Mouse (Mus musculus) c-Kit-positive CD71-positive TER-119-negative erythroid progenitor cells, embryonic 14.5 days (primary cell): ENCODE results near the gene Stx1b.

Experiments used
- DNase-seq: peaks from one replicate; pipeline ENCODE4 v3.0.0-alpha.2; 2013; ENCODE audit warnings: low read depth

The Stx1b gene

GRCm38 (mm10) chr7:127817053-127817452, 7.3 kb downstream of the Stx1b start:
- DNase-seq = no peak

- no peak for DNase-seq
Measured at GRCm38 (mm10) chr7:127815954-127816821, 8.2 kb downstream of the Stx1b start.

- DNase-seq = no peak
Measured at GRCm38 (mm10) chr7:127815116-127815665, 9.2 kb downstream of the Stx1b start.

GRCm38 (mm10) chr7:127814241-127814921, 10.0 kb downstream of the Stx1b start:
- DNase-seq = no peak

GRCm38 (mm10) chr7:127813821-127814220, 10.5 kb downstream of the Stx1b start:
- no peak for DNase-seq

- DNase-seq = no peak
Measured at GRCm38 (mm10) chr7:127812292-127812691, 12.1 kb downstream of the Stx1b start.

GRCm38 (mm10) chr7:127811240-127811639, 13.1 kb downstream of the Stx1b start:
- no peak for DNase-seq

GRCm38 (mm10) chr7:127810650-127811049, 13.7 kb downstream of the Stx1b start:
- DNase-seq = no peak

- no peak for DNase-seq
Measured at GRCm38 (mm10) chr7:127809846-127810245, 14.5 kb downstream of the Stx1b start.

- no peak for DNase-seq
Measured at GRCm38 (mm10) chr7:127808821-127809220, 15.5 kb downstream of the Stx1b start.

GRCm38 (mm10) chr7:127802313-127802712, 22.0 kb downstream of the Stx1b start:
- no peak for DNase-seq

GRCm38 (mm10) chr7:127801010-127801621, 23.2 kb downstream of the Stx1b start:
- no peak for DNase-seq

- peak; percentile 68 for DNase-seq
Measured at GRCm38 (mm10) chr7:127800435-127801009, 23.8 kb downstream of the Stx1b start, which contains the start of gene Hsd3b7. Hsd3b7 (plus strand) TSS chr7:127800604.

GRCm38 (mm10) chr7:127799738-127800137, 24.6 kb downstream of the Stx1b start:
- no peak for DNase-seq

GRCm38 (mm10) chr7:127799211-127799610, 25.1 kb downstream of the Stx1b start:
- no peak for DNase-seq

- DNase-seq = no peak
Measured at GRCm38 (mm10) chr7:127798591-127798990, 25.8 kb downstream of the Stx1b start.

GRCm38 (mm10) chr7:127797076-127797845, 27.1 kb downstream of the Stx1b start:
- no peak for DNase-seq

- DNase-seq = no peak
Measured at GRCm38 (mm10) chr7:127785308-127785707, 39.0 kb downstream of the Stx1b start, which contains the start of gene Gm49388. Gm49388 (plus strand) TSS chr7:127785608.

- no peak for DNase-seq
Measured at GRCm38 (mm10) chr7:127778350-127778749, 46.0 kb downstream of the Stx1b start.

- DNase-seq = no peak
Measured at GRCm38 (mm10) chr7:127777474-127778266, 46.7 kb downstream of the Stx1b start.
